Mouse (Mus musculus): ENCODE measurements at regions not wholly inside any gene's neighbourhood (a gene's known extent, or its start where the extent isn't known, plus 50 kb on each side); places are given as distances from the start of the nearest gene placed in this dataset.

- TF ChIP-seq CTCF (IDR thresholded peaks at IDR 0.05 in 2 of 3, conservative IDR thresholded peaks at IDR 0.05 in 1 of 3; ENCODE audit: control insufficient read depth in 1 of 3, insufficient read depth in 1 of 3, low read depth in 2 of 3, low read length in 3 of 3, poor library complexity in 1 of 3, severe bottlenecking in 1 of 3) (no peak), EP300 (IDR thresholded peaks at IDR 0.05; ENCODE audit: low read depth in 1 of 2, low read length in 2 of 2) (no peak), NELFE (IDR thresholded peaks at IDR 0.05; ENCODE audit: low read depth, low read length) (no peak), HCFC1 (IDR thresholded peaks at IDR 0.05; ENCODE audit: low read depth, low read length) (no peak)
Measured at GRCm38 (mm10) chr2:159430577-159431329, 636.1 kb downstream of the Dhx35 start.
